Mouse (Mus musculus): ENCODE data around the gene Zic5. TPM values are rescaled to one million over a fixed set of nuclear protein-coding genes. Genes with fewer than 3 reads are reported as not detected.

Zic5 gene
- polyA plus RNA-seq, 1 experiment from 2014 or later = 0.11 TPM

GRCm38 (mm10) chr14:122480355-122480754 is 14.9 kb upstream of the Zic5 start:
- Histone ChIP-seq H3K9ac (ENCODE audit: low read depth, low read length) (no peak overlapping the region), H3K4me1 (replicated peaks; ENCODE audit: insufficient read depth, low read length) (0 out of 2 replicates have a peak, but pooled peaks cover 7% of the 10 kb centered on the region), H3K9me3 (replicated peaks; ENCODE audit: low read length) (no peaks in the 10 kb centered on the region), H3K27me3 (ENCODE audit: insufficient read depth, low read length) (peaks cover 91% of the 10 kb centered on the region), H3K27ac (no peak overlapping the region), H3K4me3 (replicated peaks; ENCODE audit: low read depth, low read length) (no peak overlapping the region), H3K36me3 (ENCODE audit: insufficient read depth, low read length) (no peaks in the 10 kb centered on the region), H3K4me2 (ENCODE audit: low read length) (no peak overlapping the region)
- TF ChIP-seq CTCF (IDR thresholded peaks at IDR 0.05; ENCODE audit: low read depth) = no peak
- 4% methylated on average over 2 of the region's 2 CpGs for WGBS
- DNase-seq (ENCODE audit: low spot score) (no peak), ATAC-seq (replicated peaks; ENCODE audit: low FRiP score, low read depth) (no peak)

DNA sequence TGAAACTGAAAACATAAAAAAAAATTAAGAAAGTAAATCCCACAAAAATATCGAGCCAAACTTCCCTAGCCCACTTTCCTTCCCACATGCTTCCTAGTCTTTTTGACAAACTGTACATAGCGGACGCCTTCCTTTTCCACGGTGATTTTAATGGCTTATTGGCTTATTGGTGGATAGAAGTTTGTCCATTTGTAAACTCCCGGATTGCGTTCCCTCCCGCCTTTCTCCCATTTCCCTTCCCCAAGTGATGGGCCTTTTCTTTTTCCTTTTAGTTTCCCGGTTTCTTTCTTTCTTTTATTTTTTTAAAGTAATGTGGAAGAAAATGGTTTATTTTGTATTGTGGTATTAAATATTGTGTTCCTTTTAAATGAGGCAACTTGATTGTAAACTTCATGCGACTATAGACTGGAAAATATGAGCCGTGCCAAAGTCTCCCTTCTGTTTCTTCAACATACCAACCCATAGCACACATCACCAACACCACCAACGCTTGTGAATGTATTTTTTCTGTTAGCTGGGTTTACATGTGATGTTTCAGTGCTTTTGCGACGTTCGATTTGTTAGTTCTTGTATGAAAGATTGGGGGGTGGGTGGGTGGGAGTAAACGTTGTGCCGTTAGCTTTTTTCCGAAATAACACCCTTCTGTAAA is 14.1 kb upstream of the Zic5 start:
- 20% methylated on average over 17 of the region's 17 CpGs for WGBS
- H3K4me1 ChIP-seq (replicated peaks; ENCODE audit: insufficient read depth, low read length) = peaks cover 13% of the 10 kb centered on the region; the same call in 1 of the 2 replicates
- no peak for ATAC-seq (replicated peaks; ENCODE audit: low FRiP score, low read depth)
- H3K36me3 ChIP-seq (ENCODE audit: insufficient read depth, low read length) = no peaks in the 10 kb centered on the region
- no peak overlapping the region for H3K4me3 ChIP-seq (replicated peaks; ENCODE audit: low read depth, low read length)
- no peak for TF ChIP-seq CTCF (IDR thresholded peaks at IDR 0.05; ENCODE audit: low read depth)
- no peak overlapping the region for H3K4me2 ChIP-seq (ENCODE audit: low read length)
- DNase-seq (ENCODE audit: low spot score) = no peak
- H3K9me3 ChIP-seq (replicated peaks; ENCODE audit: low read length) = no peaks in the 10 kb centered on the region
- no peak overlapping the region for H3K9ac ChIP-seq (ENCODE audit: low read depth, low read length)
- H3K27ac ChIP-seq = no peak overlapping the region
- H3K27me3 ChIP-seq (ENCODE audit: insufficient read depth, low read length) = peaks cover 96% of the 10 kb centered on the region

DNA sequence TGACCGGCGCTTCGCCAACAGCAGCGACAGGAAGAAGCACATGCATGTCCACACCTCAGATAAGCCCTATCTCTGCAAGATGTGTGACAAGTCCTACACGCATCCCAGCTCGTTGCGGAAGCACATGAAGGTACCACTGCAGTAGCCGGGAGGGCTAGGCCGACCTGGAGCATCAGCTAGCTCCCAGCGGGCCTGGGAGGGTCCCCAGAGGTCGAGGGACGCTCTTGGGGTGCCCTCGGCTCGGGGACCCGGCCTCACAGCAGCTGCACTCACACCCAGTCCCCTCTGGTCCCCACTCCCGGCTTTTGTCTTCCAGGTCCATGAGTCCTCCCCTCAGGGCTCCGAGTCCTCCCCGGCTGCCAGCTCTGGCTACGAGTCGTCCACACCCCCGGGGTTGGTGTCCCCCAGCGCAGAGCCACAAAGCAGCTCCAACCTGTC is 13.1 kb upstream of the Zic5 start:
- WGBS = under 1% methylated on average over 22 of the region's 22 CpGs

GRCm38 (mm10) chr14:122477971-122478573 is 12.6 kb upstream of the Zic5 start:
- H3K9me3 ChIP-seq (replicated peaks; ENCODE audit: low read length) = no peaks in the 10 kb centered on the region
- ATAC-seq (replicated peaks; ENCODE audit: low FRiP score, low read depth) (no peak), DNase-seq (ENCODE audit: low spot score) (no peak)
- TF ChIP-seq CTCF (IDR thresholded peaks at IDR 0.05; ENCODE audit: low read depth) = no peak
- no peak overlapping the region for H3K4me2 ChIP-seq (ENCODE audit: low read length)
- 2% methylated on average over 9 of the region's 9 CpGs for WGBS
- H3K36me3 ChIP-seq (ENCODE audit: insufficient read depth, low read length) = no peaks in the 10 kb centered on the region
- peaks cover 15% of the 10 kb centered on the region; the same call in 1 of the 2 replicates for H3K4me1 ChIP-seq (replicated peaks; ENCODE audit: insufficient read depth, low read length)
- H3K9ac ChIP-seq (ENCODE audit: low read depth, low read length) = no peak overlapping the region
- no peak overlapping the region for H3K4me3 ChIP-seq (replicated peaks; ENCODE audit: low read depth, low read length)
- H3K27ac ChIP-seq = no peak overlapping the region
- H3K27me3 ChIP-seq (ENCODE audit: insufficient read depth, low read length) = peaks cover 95% of the 10 kb centered on the region

More for the DNA sequence above, 13.1 kb upstream of the Zic5 start:
- H3K9ac ChIP-seq (ENCODE audit: low read depth, low read length) = no peak overlapping the region
- H3K4me1 ChIP-seq (replicated peaks; ENCODE audit: insufficient read depth, low read length) = peaks cover 15% of the 10 kb centered on the region; the same call in 1 of the 2 replicates
- H3K27me3 ChIP-seq (ENCODE audit: insufficient read depth, low read length) = peaks cover 95% of the 10 kb centered on the region
- ATAC-seq (replicated peaks; ENCODE audit: low FRiP score, low read depth) = no peak
- no peak overlapping the region for H3K27ac ChIP-seq
- H3K9me3 ChIP-seq (replicated peaks; ENCODE audit: low read length) = no peaks in the 10 kb centered on the region
- no peak overlapping the region for H3K4me2 ChIP-seq (ENCODE audit: low read length)
- no peak for DNase-seq (ENCODE audit: low spot score)
- no peak for TF ChIP-seq CTCF (IDR thresholded peaks at IDR 0.05; ENCODE audit: low read depth)
- no peak overlapping the region for H3K4me3 ChIP-seq (replicated peaks; ENCODE audit: low read depth, low read length)
- H3K36me3 ChIP-seq (ENCODE audit: insufficient read depth, low read length) = no peaks in the 10 kb centered on the region

GRCm38 (mm10) chr14:122477261-122477671 is 11.8 kb upstream of the Zic5 start:
- no peaks in the 10 kb centered on the region for H3K9me3 ChIP-seq (replicated peaks; ENCODE audit: low read length)
- no peak overlapping the region for H3K9ac ChIP-seq (ENCODE audit: low read depth, low read length)
- H3K27ac ChIP-seq = no peak overlapping the region
- no peak overlapping the region for H3K4me3 ChIP-seq (replicated peaks; ENCODE audit: low read depth, low read length)
- 3% methylated on average over 20 of the region's 20 CpGs for WGBS
- H3K4me1 ChIP-seq (replicated peaks; ENCODE audit: insufficient read depth, low read length) = peaks cover 15% of the 10 kb centered on the region; the same call in 1 of the 2 replicates
- DNase-seq (ENCODE audit: low spot score) (no peak), ATAC-seq (replicated peaks; ENCODE audit: low FRiP score, low read depth) (no peak)
- peaks cover 95% of the 10 kb centered on the region for H3K27me3 ChIP-seq (ENCODE audit: insufficient read depth, low read length)
- TF ChIP-seq CTCF (IDR thresholded peaks at IDR 0.05; ENCODE audit: low read depth) = no peak
- H3K4me2 ChIP-seq (ENCODE audit: low read length) = no peak overlapping the region
- no peaks in the 10 kb centered on the region for H3K36me3 ChIP-seq (ENCODE audit: insufficient read depth, low read length)

GRCm38 (mm10) chr14:122476822-122477215 is 11.3 kb upstream of the Zic5 start:
- WGBS = 2% methylated on average over 18 of the region's 18 CpGs
- ATAC-seq (replicated peaks; ENCODE audit: low FRiP score, low read depth) = no peak
- Histone ChIP-seq H3K9me3 (replicated peaks; ENCODE audit: low read length) (no peaks in the 10 kb centered on the region), H3K27me3 (ENCODE audit: insufficient read depth, low read length) (peaks cover 95% of the 10 kb centered on the region), H3K4me1 (replicated peaks; ENCODE audit: insufficient read depth, low read length) (peaks cover 15% of the 10 kb centered on the region; the same call in 1 of the 2 replicates), H3K4me3 (replicated peaks; ENCODE audit: low read depth, low read length) (no peak overlapping the region), H3K36me3 (ENCODE audit: insufficient read depth, low read length) (no peaks in the 10 kb centered on the region), H3K9ac (ENCODE audit: low read depth, low read length) (no peak overlapping the region), H3K27ac (no peak overlapping the region), H3K4me2 (ENCODE audit: low read length) (no peak overlapping the region)
- DNase-seq (ENCODE audit: low spot score) = no peak
- no peak for TF ChIP-seq CTCF (IDR thresholded peaks at IDR 0.05; ENCODE audit: low read depth)
